Mouse (Mus musculus): ENCODE data around the gene Pik3r1. TPM values are rescaled to one million over a fixed set of nuclear protein-coding genes. Genes with fewer than 3 reads are reported as not detected.

The Pik3r1 gene
- total RNA-seq, 1 experiment = 7.3 TPM

DNA sequence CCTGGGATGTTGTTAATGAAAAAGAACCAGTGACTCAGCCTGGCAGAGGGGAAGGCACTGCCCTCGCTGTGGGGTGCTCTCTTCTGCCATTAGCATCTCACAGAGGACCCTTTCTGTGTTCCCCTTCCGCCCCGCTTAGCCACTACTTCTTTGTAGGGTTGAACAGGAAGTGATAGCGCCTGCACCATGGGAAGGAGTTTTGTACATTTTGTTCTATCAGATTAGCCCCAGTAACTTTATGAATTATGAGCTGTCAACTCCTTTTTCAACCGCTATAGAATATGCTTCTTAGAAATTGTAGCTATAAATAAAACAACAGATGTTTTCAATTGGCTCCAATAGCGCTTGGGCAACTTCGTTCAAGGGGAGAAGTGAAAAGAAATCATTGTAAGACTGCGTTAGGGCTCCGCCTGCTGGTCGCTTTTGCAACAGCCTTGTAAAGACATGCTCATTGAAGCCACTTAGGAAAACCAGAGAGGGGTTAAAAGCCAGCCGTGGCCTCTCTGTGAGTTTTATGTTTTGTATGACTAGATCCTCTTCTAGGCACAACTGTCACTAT is 48.6 kb downstream of the Pik3r1 start:
- Histone ChIP-seq H3K9ac (ENCODE audit: insufficient read depth, low read depth, low read length, poor library complexity, severe bottlenecking) (no peak overlapping the region), H3K9me3 (ENCODE audit: control insufficient read depth, insufficient read depth, low read depth, low read length) (no peaks in the 10 kb centered on the region), H3K4me1 (ENCODE audit: control insufficient read depth in 2 of 2, insufficient read depth in 2 of 2, low read length in 2 of 2, poor library complexity in 1 of 2) (peaks cover 0 to 8% of the 10 kb centered on the region in 2 experiments; a peak in 2 of 4 replicates), H3K27ac (ENCODE audit: insufficient read depth, low read depth, low read length, poor library complexity, severe bottlenecking) (no peak overlapping the region), H3K36me3 (ENCODE audit: control insufficient read depth, insufficient read depth, low read length, poor library complexity, severe bottlenecking) (no peaks in the 10 kb centered on the region), H3K4me3 (ENCODE audit: insufficient read depth in 1 of 2, low read depth in 1 of 2, low read length in 2 of 2, poor library complexity in 1 of 2, severe bottlenecking in 1 of 2) (peak overlapping the region in 1 of 2 experiments; percentile 45; a peak in 2 of 4 replicates)
- TF ChIP-seq ZNF384 (IDR thresholded peaks at IDR 0.05; ENCODE audit: low read depth, low read length) (no peak), ZC3H11A (IDR thresholded peaks at IDR 0.05; ENCODE audit: borderline replicate concordance, low read depth, low read length) (peak; percentile 75)
- DNase-seq (ENCODE audit: low read depth, low spot score) = peak; percentile 78
- in situ Hi-C loops (cut with MboI; ENCODE audit: low sequenced_read_pairs in 2 of 2, unreplicated experiment in 2 of 2) = no loop called here

DNA sequence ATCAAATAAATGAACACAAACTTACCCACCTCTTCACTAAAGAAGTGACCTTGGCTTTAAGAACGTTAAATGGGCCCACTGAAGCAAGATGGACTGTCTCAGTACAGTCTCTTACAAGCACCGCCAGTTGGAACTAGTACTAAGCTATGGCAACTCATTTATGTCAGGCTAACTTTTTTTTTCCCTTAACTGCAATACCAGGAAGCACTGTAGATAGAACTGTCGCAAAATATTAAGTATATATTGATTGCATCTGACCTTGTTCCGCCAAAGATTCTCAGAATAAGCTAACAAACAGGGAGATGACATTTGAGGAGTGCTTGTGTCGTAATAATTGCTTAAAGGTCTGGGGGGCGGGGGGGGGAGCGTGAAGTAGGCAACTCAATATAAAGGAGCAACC is 49.3 kb downstream of the Pik3r1 start:
- TF ChIP-seq CHD2 (IDR thresholded peaks at IDR 0.05; ENCODE audit: low read depth, low read length) (no peak), ZC3H11A (IDR thresholded peaks at IDR 0.05; ENCODE audit: borderline replicate concordance, low read depth, low read length) (no peak), ZNF384 (IDR thresholded peaks at IDR 0.05; ENCODE audit: low read depth, low read length) (no peak), HCFC1 (IDR thresholded peaks at IDR 0.05; ENCODE audit: borderline replicate concordance, insufficient read depth, low read length) (no peak), MAFK (IDR thresholded peaks at IDR 0.05; ENCODE audit: insufficient read depth, low read depth, low read length) (no peak)
- Histone ChIP-seq H3K9ac (ENCODE audit: insufficient read depth, low read depth, low read length, poor library complexity, severe bottlenecking) (no peak overlapping the region), H3K36me3 (ENCODE audit: control insufficient read depth, insufficient read depth, low read length, poor library complexity, severe bottlenecking) (no peaks in the 10 kb centered on the region), H3K9me3 (ENCODE audit: control insufficient read depth, insufficient read depth, low read depth, low read length) (no peaks in the 10 kb centered on the region), H3K27ac (ENCODE audit: insufficient read depth, low read depth, low read length, poor library complexity, severe bottlenecking) (no peak overlapping the region), H3K4me1 (ENCODE audit: control insufficient read depth in 2 of 2, insufficient read depth in 2 of 2, low read length in 2 of 2, poor library complexity in 1 of 2) (peaks cover 0 to 8% of the 10 kb centered on the region in 2 experiments; a peak in 2 of 4 replicates), H3K4me3 (ENCODE audit: insufficient read depth in 1 of 2, low read depth in 1 of 2, low read length in 2 of 2, poor library complexity in 1 of 2, severe bottlenecking in 1 of 2) (no peak overlapping the region)
- in situ Hi-C loops (cut with MboI; ENCODE audit: low sequenced_read_pairs in 2 of 2, unreplicated experiment in 2 of 2) = no loop called here
- no peak for DNase-seq (ENCODE audit: low read depth, low spot score)

DNA sequence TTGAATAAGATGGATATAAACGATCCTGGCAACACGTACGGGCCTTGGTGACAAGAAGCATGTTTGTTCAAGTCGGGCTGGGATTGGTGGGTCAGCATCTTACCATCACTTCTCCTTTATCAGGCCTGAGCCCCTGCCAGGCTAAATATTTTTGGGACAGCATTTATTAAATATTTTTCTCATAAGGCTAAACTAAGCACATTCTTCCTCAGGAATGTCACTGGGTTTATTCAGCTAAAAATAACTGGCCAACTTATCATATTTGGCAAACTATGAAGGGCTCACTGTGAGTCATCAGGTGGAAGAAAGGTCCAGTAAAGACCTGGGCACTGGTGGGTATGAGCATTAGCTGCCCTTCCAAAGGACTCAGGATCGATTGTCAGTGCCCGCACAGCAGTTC is 50.2 kb downstream of the Pik3r1 start:
- Histone ChIP-seq H3K9me3 (ENCODE audit: control insufficient read depth, insufficient read depth, low read depth, low read length) (no peaks in the 10 kb centered on the region), H3K27ac (ENCODE audit: insufficient read depth, low read depth, low read length, poor library complexity, severe bottlenecking) (no peak overlapping the region), H3K4me1 (ENCODE audit: control insufficient read depth in 2 of 2, insufficient read depth in 2 of 2, low read length in 2 of 2, poor library complexity in 1 of 2) (peaks cover 0 to 8% of the 10 kb centered on the region in 2 experiments; a peak in 2 of 4 replicates), H3K4me3 (ENCODE audit: insufficient read depth in 1 of 2, low read depth in 1 of 2, low read length in 2 of 2, poor library complexity in 1 of 2, severe bottlenecking in 1 of 2) (no peak overlapping the region), H3K36me3 (ENCODE audit: control insufficient read depth, insufficient read depth, low read length, poor library complexity, severe bottlenecking) (no peaks in the 10 kb centered on the region), H3K9ac (ENCODE audit: insufficient read depth, low read depth, low read length, poor library complexity, severe bottlenecking) (no peak overlapping the region)
- DNase-seq (ENCODE audit: low read depth, low spot score) = no peak
- in situ Hi-C loops (cut with MboI; ENCODE audit: low sequenced_read_pairs in 2 of 2, unreplicated experiment in 2 of 2) = no loop called here
- TF ChIP-seq MAFK (IDR thresholded peaks at IDR 0.05; ENCODE audit: insufficient read depth, low read depth, low read length) (no peak), ZNF384 (IDR thresholded peaks at IDR 0.05; ENCODE audit: low read depth, low read length) (no peak), ZC3H11A (IDR thresholded peaks at IDR 0.05; ENCODE audit: borderline replicate concordance, low read depth, low read length) (no peak), CHD2 (IDR thresholded peaks at IDR 0.05; ENCODE audit: low read depth, low read length) (no peak), HCFC1 (IDR thresholded peaks at IDR 0.05; ENCODE audit: borderline replicate concordance, insufficient read depth, low read length) (no peak)

DNA sequence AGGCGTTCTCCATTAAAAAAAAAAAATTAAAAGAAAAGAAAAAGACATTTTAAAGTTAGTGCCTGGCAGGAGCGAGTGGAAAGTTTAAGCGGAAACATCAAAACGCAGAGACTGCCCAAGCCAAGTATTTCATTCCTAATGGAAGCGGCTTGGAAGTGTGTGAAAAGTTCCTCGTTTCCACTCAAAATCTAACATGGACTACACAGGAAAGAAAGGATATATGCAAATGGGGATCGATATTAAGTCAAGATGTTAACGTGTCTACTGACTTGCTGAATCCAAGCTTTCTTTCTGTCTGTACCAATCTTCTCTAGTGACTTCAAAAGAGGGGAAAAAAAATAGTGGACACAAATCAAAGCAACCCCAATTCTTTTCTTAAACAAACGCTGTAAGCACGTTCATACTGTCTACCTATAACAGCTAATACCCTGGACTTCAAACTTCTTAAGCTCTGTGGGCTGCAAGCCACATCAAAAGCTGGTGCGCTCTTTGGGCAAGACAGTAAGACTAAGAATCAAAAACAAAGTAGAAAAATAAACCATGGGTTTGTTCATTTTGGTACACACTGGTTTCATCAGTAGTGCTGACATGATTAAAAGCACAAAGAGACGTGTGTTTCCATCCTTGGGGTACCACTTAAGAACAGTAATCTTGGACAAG is 54.5 kb downstream of the Pik3r1 start:
- no peaks in the 10 kb centered on the region for H3K4me1 ChIP-seq (ENCODE audit: control insufficient read depth in 2 of 2, insufficient read depth in 2 of 2, low read length in 2 of 2, poor library complexity in 1 of 2)
- H3K9me3 ChIP-seq (ENCODE audit: control insufficient read depth, insufficient read depth, low read depth, low read length) = no peaks in the 10 kb centered on the region
- no peaks in the 10 kb centered on the region for H3K36me3 ChIP-seq (ENCODE audit: control insufficient read depth, insufficient read depth, low read length, poor library complexity, severe bottlenecking)
- in situ Hi-C loops (cut with MboI; ENCODE audit: low sequenced_read_pairs in 2 of 2, unreplicated experiment in 2 of 2) = no loop called here
- no peak overlapping the region for H3K4me3 ChIP-seq (ENCODE audit: insufficient read depth in 1 of 2, low read depth in 1 of 2, low read length in 2 of 2, poor library complexity in 1 of 2, severe bottlenecking in 1 of 2)
- TF ChIP-seq MAFK (IDR thresholded peaks at IDR 0.05; ENCODE audit: insufficient read depth, low read depth, low read length) = no peak
- no peak for TF ChIP-seq ZC3H11A (IDR thresholded peaks at IDR 0.05; ENCODE audit: borderline replicate concordance, low read depth, low read length)
- TF ChIP-seq ZNF384 (IDR thresholded peaks at IDR 0.05; ENCODE audit: low read depth, low read length) = no peak
- TF ChIP-seq CHD2 (IDR thresholded peaks at IDR 0.05; ENCODE audit: low read depth, low read length) = no peak
- no peak for TF ChIP-seq HCFC1 (IDR thresholded peaks at IDR 0.05; ENCODE audit: borderline replicate concordance, insufficient read depth, low read length)
- no peak overlapping the region for H3K9ac ChIP-seq (ENCODE audit: insufficient read depth, low read depth, low read length, poor library complexity, severe bottlenecking)
- H3K27ac ChIP-seq (ENCODE audit: insufficient read depth, low read depth, low read length, poor library complexity, severe bottlenecking) = no peak overlapping the region
- no peak for DNase-seq (ENCODE audit: low read depth, low spot score)

Measured in ES-E14 (cell line).